31 mouse cellular contexts compared by ENCODE assay signal in the genomic region with DNA sequence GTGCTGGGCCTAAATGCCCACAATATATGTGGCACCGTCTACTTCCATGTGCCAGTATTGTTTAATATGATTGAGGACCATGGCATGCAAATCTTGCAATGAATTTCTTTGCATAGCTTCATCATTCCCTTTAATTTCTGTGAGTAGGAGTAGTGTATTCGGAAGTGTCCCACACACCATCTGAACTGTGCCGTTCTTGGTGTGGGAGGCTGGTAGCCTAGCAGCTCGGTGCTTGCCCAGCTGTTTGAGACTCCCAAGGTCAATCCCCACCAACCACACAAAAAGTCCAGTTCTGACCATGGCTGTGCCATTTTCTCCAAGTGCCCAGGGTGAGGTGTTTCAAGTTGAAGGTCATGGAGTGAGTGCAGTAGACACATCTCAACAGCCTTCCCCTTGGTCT. TPM values are rescaled to one million over a fixed set of nuclear protein-coding genes. Genes with fewer than 3 reads are reported as not detected.
DNase-seq lines count a peak whose midpoint lies in the region; ATAC-seq and TF ChIP-seq lines count a peak whose summit lies in the region.
"Had no signal": no experiment of that assay in that cellular context is flagged by ENCODE, and none has a peak within 500 bp of the region (broad histone marks: within the 10 kb centered on the region; RNA-seq: fewer than 3 reads in every experiment).

No protein-coding gene starts in this region.

- no peak for TF ChIP-seq CTCF in left cerebral cortex, adult 2 months (IDR thresholded peaks at IDR 0.05)

- H3K4me3 ChIP-seq in left cerebral cortex, adult 2 months = no peak overlapping the region
- H3K4me3 ChIP-seq: embryonic facial prominence, embryonic 12.5 days; limb, embryonic 10.5 days; limb, embryonic 15.5 days; neural tube, embryonic 15.5 days had no signal

- ATAC-seq in frontal cortex, adult (ENCODE audit: low TSS enrichment) = peak; percentile 93
- ATAC-seq: forebrain, embryonic 14.5 days; hindbrain, embryonic 16.5 days had no signal

- H3K27ac ChIP-seq in left cerebral cortex, adult 2 months = peak overlapping the region; percentile 59
- H3K27ac ChIP-seq: embryonic facial prominence, embryonic 12.5 days; kidney, postnatal 0 days; limb, embryonic 10.5 days; limb, embryonic 15.5 days; liver, embryonic 14.5 days; macrophage; neural tube, embryonic 15.5 days had no signal

- no peak for DNase-seq in frontal cortex, postnatal 10 days (ENCODE audit: low spot score in 2 of 2)
- peak; percentile 23 to 25 for DNase-seq in left cerebral cortex, adult 2 months (ENCODE audit: extremely low spot score in 1 of 2, low spot score in 2 of 2)
- DNase-seq in left cerebral cortex, adult 11 months (ENCODE audit: low spot score) = no peak
- DNase-seq in right cerebral cortex, adult 2 months (ENCODE audit: low spot score in 2 of 2) = peak; percentile 52 to 54
- DNase-seq in right cerebral cortex, postnatal 14 days = no peak
- DNase-seq in right cerebral cortex, postnatal 36 days (ENCODE audit: low spot score in 2 of 2) = peak; percentile 36 to 49
- no peak for DNase-seq in MN1 (ENCODE audit: low spot score)
- DNase-seq: adrenal gland, adult 8-10 months; cerebellum, adult 11 months; cerebellum, adult 9-11 months; embryo, embryonic 11 days; gastrocnemius, postnatal 14 days; kidney, adult 2 months; kidney, postnatal 4 days; lung, adult 2 months; lung, postnatal 10 days; midbrain, embryonic 14.5 days; retina, postnatal 1 day; spleen, adult 18-20 months; thymus, adult 18-20 months; thymus, postnatal 25 days had no signal

- intact Hi-C loops in left cerebral cortex, adult 2 months (cut with DNase I) = no loop called here

RNA-seq across cellular contexts. Expression of a gene that starts 52.1 kb away (rescaled TPM):
- total RNA-seq in left cerebral cortex, adult 2 months (2021) = 1 to 10 TPM; 3.7 to 4.1 TPM

Comparison
In these comparisons a context has a peak if more than half of its experiments do, and no peak if none do; other contexts are left out.
1. DNase-seq: peak in left cerebral cortex, adult 2 months (2 of 2), right cerebral cortex, adult 2 months (2 of 2) and right cerebral cortex, postnatal 36 days (2 of 2); none in frontal cortex, postnatal 10 days (0 of 2), left cerebral cortex, adult 11 months (single experiment), right cerebral cortex, postnatal 14 days (single experiment) and MN1 (single experiment).